Mouse (Mus musculus) stomach, postnatal 0 days (tissue): ENCODE results near the gene Ly75. TPM values are rescaled to one million over a fixed set of nuclear protein-coding genes. Genes with fewer than 3 reads are reported as not detected.

Experiments
- ATAC-seq: fragments of 200-750 bp; cut with Nextera tagmentation; 2 replicates; pipeline ENCODE4 v1.8.0; 2017; ENCODE audit not compliant: low FRiP score, low TSS enrichment
- DNase-seq: peaks from one replicate; pipeline ENCODE4 v3.0.0-alpha.2; 2016; ENCODE audit warnings: low spot score
- H3K27ac ChIP-seq: fragments of 300-500 bp; sonication (generic); replicated peaks from 2 replicates; pipeline ENCODE4 v1.5.1; 2014; ENCODE audit warnings: mild to moderate bottlenecking, control low read depth
- H3K27me3 ChIP-seq: fragments of 300-500 bp; sonication (generic); 2 replicates; pipeline ENCODE4 v1.6.1; 2014; ENCODE audit warnings: low read length; ENCODE audit not compliant: control insufficient read depth, insufficient read depth
- H3K36me3 ChIP-seq: fragments of 300-500 bp; sonication (generic); 2 replicates; pipeline ENCODE4 v1.6.1; 2014; ENCODE audit warnings: low read length, mixed read lengths; ENCODE audit not compliant: control insufficient read depth, insufficient read depth
- H3K4me1 ChIP-seq: fragments of 300-500 bp; sonication (generic); replicated peaks from 2 replicates; pipeline ENCODE4 v1.6.1; 2014; ENCODE audit warnings: antibody characterized with exemption; ENCODE audit not compliant: control insufficient read depth, insufficient read depth
- H3K4me2 ChIP-seq: fragments of 300-500 bp; sonication (generic); replicated peaks from 2 replicates; pipeline ENCODE4 v1.6.1; 2014; ENCODE audit warnings: low read depth, mild to moderate bottlenecking, control low read depth, moderate library complexity
- H3K4me3 ChIP-seq: fragments of 300-500 bp; sonication (generic); 2 replicates; pipeline ENCODE4 v1.5.1; 2014; ENCODE audit warnings: low read depth, low read length, control low read depth
- H3K9ac ChIP-seq: fragments of 300-500 bp; sonication (generic); 2 replicates; pipeline ENCODE4 v1.6.1; 2014; ENCODE audit warnings: mild to moderate bottlenecking, low read length, control low read depth, mixed read lengths
- H3K9me3 ChIP-seq: fragments of 300-500 bp; sonication (generic); 2 replicates; pipeline ENCODE4 v1.6.1; 2016; ENCODE audit warnings: low read length; ENCODE audit not compliant: control insufficient read depth
- CTCF ChIP-seq: IDR thresholded peaks from 2 replicates; pipeline ENCODE4 v1.5.1; 2016; ENCODE audit warnings: antibody characterized with exemption, low read depth, mild to moderate bottlenecking, moderate library complexity
- EP300 ChIP-seq: optimal IDR thresholded peaks from 2 replicates; pipeline ENCODE3; 2016; ENCODE audit warnings: antibody characterized with exemption
- WGBS: fragments of 180-500 bp; shearing (Covaris S2); extraction: QIAGEN DNeasy Blood & Tissue Kit; methylation state at CpG from one replicate; pipeline ENCODE4 v1.1.7; 2014; 5-methylcytosine and 5-hydroxymethylcytosine counted together
- polyA plus RNA-seq: library from polyadenylated mRNA; unstranded; fragments of >200 nt; fragmentation: Nextera tagmentation; extraction: Ambion mirVana; gene quantifications from 2 replicates; pipeline ENCODE4 v1.2.1, GENCODE M21; 2015

Ly75 gene
- polyA plus RNA-seq, 1 experiment from 2014 or later: 0.23 TPM

GRCm38 (mm10) chr2:60411181-60411580 is 28.1 kb upstream of the Ly75 start:
- DNase-seq (no peak), ATAC-seq (no peak)
- Histone ChIP-seq H3K27me3 (no peaks in the 10 kb centered on the region), H3K4me3 (no peak overlapping the region), H3K4me1 (no peaks in the 10 kb centered on the region), H3K4me2 (no peak overlapping the region), H3K9me3 (no peaks in the 10 kb centered on the region), H3K9ac (no peak overlapping the region), H3K27ac (no peak overlapping the region), H3K36me3 (no peaks in the 10 kb centered on the region)
- WGBS: 67% methylated on average over 7 of the region's 7 CpGs
- TF ChIP-seq EP300 (no peak), CTCF (no peak)

GRCm38 (mm10) chr2:60409989-60410763 is 27.1 kb upstream of the Ly75 start:
- ATAC-seq: no peak
- no peak overlapping the region for H3K4me3 ChIP-seq
- 58% methylated on average over 11 of the region's 11 CpGs for WGBS
- H3K27me3 ChIP-seq: no peaks in the 10 kb centered on the region
- no peak overlapping the region for H3K4me2 ChIP-seq
- no peaks in the 10 kb centered on the region for H3K36me3 ChIP-seq
- H3K27ac ChIP-seq: no peak overlapping the region
- no peak overlapping the region for H3K9ac ChIP-seq
- H3K9me3 ChIP-seq: no peaks in the 10 kb centered on the region
- H3K4me1 ChIP-seq: no peaks in the 10 kb centered on the region
- TF ChIP-seq CTCF (no peak), EP300 (no peak)
- DNase-seq: no peak

DNA sequence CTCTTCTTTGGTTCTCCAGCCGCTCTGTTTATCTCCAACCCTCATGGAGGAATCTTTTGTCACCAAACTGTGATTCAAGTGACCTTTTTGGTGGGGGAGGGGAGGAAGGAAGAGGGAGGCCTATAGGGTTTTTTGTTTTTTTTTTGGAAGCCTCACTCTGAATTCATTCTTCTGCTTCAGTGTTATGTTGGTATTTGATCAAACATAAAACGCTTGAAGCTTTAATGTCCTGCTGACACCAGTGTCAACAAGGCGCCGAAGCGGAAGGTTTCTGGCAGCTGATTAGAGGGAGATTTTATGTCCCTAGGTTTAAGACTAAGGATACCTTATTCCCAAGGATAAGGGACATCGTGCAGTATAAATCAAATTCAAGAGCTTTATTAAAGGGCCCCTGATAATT is 26.1 kb upstream of the Ly75 start:
- Histone ChIP-seq H3K27me3 (no peaks in the 10 kb centered on the region), H3K9ac (no peak overlapping the region), H3K4me2 (no peak overlapping the region), H3K4me1 (no peaks in the 10 kb centered on the region), H3K36me3 (no peaks in the 10 kb centered on the region), H3K4me3 (no peak overlapping the region), H3K27ac (no peak overlapping the region), H3K9me3 (no peaks in the 10 kb centered on the region)
- TF ChIP-seq CTCF (no peak), EP300 (no peak)
- 71% methylated on average over 6 of the region's 6 CpGs for WGBS
- DNase-seq (no peak), ATAC-seq (no peak)

- Histone ChIP-seq H3K4me2 (no peak overlapping the region), H3K27ac (no peak overlapping the region), H3K36me3 (no peaks in the 10 kb centered on the region), H3K27me3 (no peaks in the 10 kb centered on the region), H3K4me1 (no peaks in the 10 kb centered on the region), H3K4me3 (no peak overlapping the region), H3K9ac (no peak overlapping the region), H3K9me3 (no peaks in the 10 kb centered on the region)
- ATAC-seq (no peak), DNase-seq (no peak)
- 82% methylated on average over 2 of the region's 2 CpGs for WGBS
- no peak for TF ChIP-seq CTCF
- TF ChIP-seq EP300: no peak
Observed at GRCm38 (mm10) chr2:60407387-60407786, 24.3 kb upstream of the Ly75 start.

- Histone ChIP-seq H3K4me3 (no peak overlapping the region), H3K9me3 (no peaks in the 10 kb centered on the region), H3K4me1 (no peaks in the 10 kb centered on the region), H3K27me3 (no peaks in the 10 kb centered on the region), H3K36me3 (no peaks in the 10 kb centered on the region), H3K4me2 (no peak overlapping the region), H3K27ac (no peak overlapping the region), H3K9ac (no peak overlapping the region)
- TF ChIP-seq CTCF (no peak), EP300 (no peak)
- no peak for ATAC-seq
- no peak for DNase-seq
- 76% methylated on average over 5 of the region's 5 CpGs for WGBS
Observed at GRCm38 (mm10) chr2:60405431-60405830, 22.3 kb upstream of the Ly75 start.

GRCm38 (mm10) chr2:60404763-60405162 is 21.7 kb upstream of the Ly75 start:
- no peak for TF ChIP-seq CTCF
- TF ChIP-seq EP300: no peak
- 89% methylated on average over 7 of the region's 7 CpGs for WGBS

More at GRCm38 (mm10) chr2:60404763-60405162, 21.7 kb upstream of the Ly75 start:
- no peak for ATAC-seq
- H3K9ac ChIP-seq: no peak overlapping the region
- no peak overlapping the region for H3K27ac ChIP-seq
- H3K4me3 ChIP-seq: no peak overlapping the region
- no peak overlapping the region for H3K4me2 ChIP-seq
- H3K9me3 ChIP-seq: no peaks in the 10 kb centered on the region
- no peaks in the 10 kb centered on the region for H3K27me3 ChIP-seq
- DNase-seq: no peak
- H3K4me1 ChIP-seq: no peaks in the 10 kb centered on the region
- H3K36me3 ChIP-seq: no peaks in the 10 kb centered on the region
